Mouse (Mus musculus) forebrain, embryonic 11.5 days (tissue): ENCODE data around the gene Slc4a4. TPM values are rescaled to one million over a fixed set of nuclear protein-coding genes. Genes with fewer than 3 reads are reported as not detected.

Experiments used
- ATAC-seq: fragments of 200-750 bp; cut with Nextera tagmentation; replicated peaks from 2 replicates; pipeline ENCODE4 v1.8.0; 2017; ENCODE audit warnings: moderate TSS enrichment; ENCODE audit not compliant: low FRiP score
- DNase-seq: peaks from one replicate; pipeline ENCODE4 v3.0.0-alpha.2; 2017; ENCODE audit warnings: low spot score
- H3K27ac ChIP-seq: fragments of 300-500 bp; sonication (generic); 2 replicates; pipeline ENCODE4 v1.5.1; 2014; ENCODE audit warnings: low read depth, low read length
- H3K27me3 ChIP-seq: fragments of 300-500 bp; sonication (generic); 2 replicates; pipeline ENCODE4 v1.6.1; 2014; ENCODE audit warnings: mild to moderate bottlenecking, low read length, mixed read lengths; ENCODE audit not compliant: control insufficient read depth, insufficient read depth
- H3K36me3 ChIP-seq: fragments of 300-500 bp; sonication (generic); 2 replicates; pipeline ENCODE4 v1.6.1; 2014; ENCODE audit warnings: mild to moderate bottlenecking, low read length, moderate library complexity, mixed read lengths; ENCODE audit not compliant: control insufficient read depth, insufficient read depth
- H3K4me1 ChIP-seq: fragments of 300-500 bp; sonication (generic); replicated peaks from 2 replicates; pipeline ENCODE4 v1.6.1; 2014; ENCODE audit warnings: low read length, mixed read lengths; ENCODE audit not compliant: control insufficient read depth, insufficient read depth
- H3K4me2 ChIP-seq: fragments of 300-500 bp; sonication (generic); 2 replicates; pipeline ENCODE4 v1.6.1; 2014; ENCODE audit warnings: low read depth, mild to moderate bottlenecking, low read length, moderate library complexity, mixed read lengths; ENCODE audit not compliant: severe bottlenecking
- H3K4me3 ChIP-seq: fragments of 300-500 bp; sonication (generic); 2 replicates; pipeline ENCODE4 v1.5.1; 2014; ENCODE audit warnings: low read depth, low read length
- H3K9ac ChIP-seq: fragments of 300-500 bp; sonication (generic); 2 replicates; pipeline ENCODE4 v1.6.1; 2014; ENCODE audit warnings: low read length
- H3K9me3 ChIP-seq: fragments of 300-500 bp; sonication (generic); 2 replicates; pipeline ENCODE4 v1.6.1; 2016; ENCODE audit warnings: low read length, mixed read lengths; ENCODE audit not compliant: control insufficient read depth
- WGBS: fragments of 180-500 bp; shearing (Covaris S2); extraction: QIAGEN DNeasy Blood & Tissue Kit; methylation state at CpG from one replicate; pipeline ENCODE4 v1.1.7; 2014; 5-methylcytosine and 5-hydroxymethylcytosine counted together
- polyA plus RNA-seq: library from polyadenylated mRNA; unstranded; fragments of >200 nt; fragmentation: Nextera tagmentation; extraction: Ambion mirVana; gene quantifications from 2 replicates; pipeline ENCODE4 v1.2.1, GENCODE M21; 2014

Gene Slc4a4
- polyA plus RNA-seq, 1 experiment from 2014 or later = 3.1 TPM

DNA sequence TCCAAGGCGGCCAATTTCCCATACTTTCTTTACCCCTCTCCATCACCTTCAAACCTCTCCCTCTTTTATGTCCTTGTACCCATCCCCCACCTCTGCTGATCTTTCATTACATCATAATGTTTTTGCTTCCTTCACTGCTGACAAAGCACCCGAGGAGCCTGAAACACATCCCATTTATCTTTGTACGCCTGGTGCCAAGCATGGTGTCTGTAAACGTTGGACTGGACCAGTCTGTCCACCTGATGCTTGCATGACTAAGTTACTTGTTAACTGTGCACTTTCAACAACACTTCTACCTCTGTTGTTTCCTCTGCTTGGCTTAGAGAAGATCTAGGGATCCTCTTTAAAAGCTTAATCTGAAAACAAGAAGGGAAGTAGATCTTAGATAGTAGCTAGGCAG is 180.5 kb downstream of the Slc4a4 start:
- no peak overlapping the region for H3K27ac ChIP-seq
- 90% methylated on average over 4 of the region's 4 CpGs for WGBS
- no peaks in the 10 kb centered on the region for H3K9me3 ChIP-seq
- no peaks in the 10 kb centered on the region for H3K27me3 ChIP-seq
- H3K4me3 ChIP-seq = no peak overlapping the region
- H3K4me2 ChIP-seq = no peak overlapping the region
- DNase-seq (no peak), ATAC-seq (no peak)
- H3K9ac ChIP-seq = no peak overlapping the region
- H3K4me1 ChIP-seq = no peaks in the 10 kb centered on the region
- H3K36me3 ChIP-seq = no peaks in the 10 kb centered on the region

- WGBS = 96% methylated on average over 5 of the region's 5 CpGs
- H3K4me1 ChIP-seq = no peaks in the 10 kb centered on the region
- no peaks in the 10 kb centered on the region for H3K27me3 ChIP-seq
- H3K4me2 ChIP-seq = no peak overlapping the region
- no peak overlapping the region for H3K27ac ChIP-seq
- H3K9me3 ChIP-seq = no peaks in the 10 kb centered on the region
- H3K4me3 ChIP-seq = no peak overlapping the region
- no peaks in the 10 kb centered on the region for H3K36me3 ChIP-seq
- no peak overlapping the region for H3K9ac ChIP-seq
- DNase-seq = peak; percentile 51
- no peak for ATAC-seq
These were observed 181.5 kb downstream of the Slc4a4 start for GRCm38 (mm10) chr5:89068072-89068471.

DNA sequence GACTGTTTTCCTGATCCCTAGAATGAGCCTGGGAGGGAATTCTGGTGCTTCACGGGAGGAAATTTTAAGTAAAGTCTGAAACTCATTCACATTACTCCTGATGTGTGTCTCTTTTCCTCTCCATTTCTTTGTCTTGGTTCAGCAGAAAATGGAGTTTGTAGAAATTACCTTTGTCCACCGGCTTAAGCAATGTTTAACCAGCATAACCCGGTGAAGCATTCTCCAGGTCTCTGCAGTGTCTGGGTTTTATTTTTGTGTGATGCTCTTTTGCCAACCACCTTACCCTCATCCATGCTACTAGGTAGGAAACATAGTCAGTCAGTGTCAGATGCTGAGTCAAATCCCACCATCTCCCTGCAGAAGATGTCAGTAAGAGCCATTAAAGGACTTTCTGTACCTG is 183.4 kb downstream of the Slc4a4 start:
- ATAC-seq = no peak
- 91% methylated on average over 3 of the region's 3 CpGs for WGBS
- Histone ChIP-seq H3K9me3 (no peaks in the 10 kb centered on the region), H3K4me3 (no peak overlapping the region), H3K36me3 (no peaks in the 10 kb centered on the region), H3K4me1 (no peaks in the 10 kb centered on the region), H3K9ac (no peak overlapping the region), H3K27ac (no peak overlapping the region), H3K27me3 (no peaks in the 10 kb centered on the region), H3K4me2 (no peak overlapping the region)
- no peak for DNase-seq

- WGBS = 88% methylated on average over 4 of the region's 4 CpGs
- Histone ChIP-seq H3K27me3 (no peaks in the 10 kb centered on the region), H3K9ac (no peak overlapping the region), H3K4me2 (no peak overlapping the region), H3K36me3 (no peaks in the 10 kb centered on the region), H3K4me1 (no peaks in the 10 kb centered on the region), H3K27ac (no peak overlapping the region), H3K4me3 (no peak overlapping the region), H3K9me3 (no peaks in the 10 kb centered on the region)
- ATAC-seq (no peak), DNase-seq (no peak)
These were observed 185.3 kb downstream of the Slc4a4 start for GRCm38 (mm10) chr5:89071957-89072356.

DNA sequence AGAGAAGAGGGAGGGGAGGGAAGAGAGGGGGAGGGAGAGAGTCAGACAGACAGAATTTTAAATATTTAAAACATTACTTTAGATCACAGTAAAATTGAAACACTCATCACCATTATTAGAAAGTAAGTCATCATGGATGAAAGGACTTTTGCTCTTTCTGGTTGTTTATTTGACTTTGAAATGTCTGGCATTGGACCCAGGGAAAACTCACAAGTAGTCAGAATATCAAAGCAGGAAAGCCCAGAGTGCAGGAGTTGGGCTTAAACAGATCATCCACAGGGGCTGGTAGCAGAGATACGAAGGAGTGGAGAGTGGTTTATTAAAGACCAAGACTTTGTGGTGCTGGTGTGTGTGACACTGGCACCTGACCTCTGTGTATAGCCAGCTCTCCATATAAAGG is 191.1 kb downstream of the Slc4a4 start:
- H3K27ac ChIP-seq = no peak overlapping the region
- no peaks in the 10 kb centered on the region for H3K36me3 ChIP-seq
- ATAC-seq = no peak
- DNase-seq = no peak
- H3K9me3 ChIP-seq = no peaks in the 10 kb centered on the region
- H3K4me1 ChIP-seq = no peaks in the 10 kb centered on the region
- WGBS = 96% methylated on average over 1 of the region's 1 CpGs
- H3K4me2 ChIP-seq = no peak overlapping the region
- H3K9ac ChIP-seq = no peak overlapping the region
- no peak overlapping the region for H3K4me3 ChIP-seq
- H3K27me3 ChIP-seq = no peaks in the 10 kb centered on the region

DNA sequence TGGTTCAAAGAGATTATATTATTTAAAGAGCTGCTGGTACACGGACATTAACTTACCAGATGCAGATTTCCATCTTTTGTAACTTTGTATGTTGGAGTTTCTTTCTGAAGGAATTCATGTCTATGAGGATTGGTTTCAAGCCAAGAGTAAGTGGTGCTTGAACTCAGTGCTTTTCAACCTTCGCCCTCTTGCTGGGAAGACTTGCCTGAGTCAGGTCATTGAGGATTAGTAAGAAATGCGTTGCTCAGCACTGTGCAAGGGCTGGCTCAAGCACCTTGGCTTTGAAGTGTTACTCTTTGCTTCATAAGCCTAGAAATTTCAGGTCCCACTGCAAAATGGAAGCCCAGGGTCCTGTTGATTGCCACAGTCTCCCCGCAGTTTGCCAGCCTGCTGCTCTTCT is 196.9 kb downstream of the Slc4a4 start:
- ATAC-seq = no peak
- DNase-seq = no peak
- Histone ChIP-seq H3K4me1 (no peaks in the 10 kb centered on the region), H3K27ac (no peak overlapping the region), H3K36me3 (no peaks in the 10 kb centered on the region), H3K9me3 (no peaks in the 10 kb centered on the region), H3K4me3 (no peak overlapping the region), H3K9ac (no peak overlapping the region), H3K4me2 (no peak overlapping the region), H3K27me3 (no peaks in the 10 kb centered on the region)
- 85% methylated on average over 4 of the region's 4 CpGs for WGBS

DNA sequence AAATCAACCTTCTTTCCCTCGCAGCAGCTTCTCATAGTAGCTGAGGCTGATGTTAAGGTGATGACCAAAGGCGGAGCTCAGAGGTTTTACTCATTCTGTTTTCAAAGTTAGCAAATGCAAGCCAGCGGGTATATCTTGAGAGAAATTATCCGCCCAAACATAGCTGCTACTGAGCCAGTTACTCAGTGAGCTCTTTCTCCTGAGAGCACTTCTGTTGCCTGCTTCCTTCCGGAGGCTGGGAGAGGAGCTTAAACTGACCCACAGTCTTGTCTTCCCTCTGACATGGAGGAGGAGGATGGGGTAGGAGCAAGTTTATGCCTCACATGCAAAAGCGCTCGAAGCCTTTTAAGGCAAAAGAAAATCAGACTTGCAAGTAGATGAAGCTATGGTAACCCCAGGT is 201.3 kb downstream of the Slc4a4 start:
- DNase-seq = no peak
- no peak overlapping the region for H3K4me2 ChIP-seq
- no peaks in the 10 kb centered on the region for H3K9me3 ChIP-seq
- ATAC-seq = no peak
- WGBS = 91% methylated on average over 7 of the region's 7 CpGs
- H3K9ac ChIP-seq = no peak overlapping the region
- no peaks in the 10 kb centered on the region for H3K4me1 ChIP-seq
- no peaks in the 10 kb centered on the region for H3K36me3 ChIP-seq
- H3K4me3 ChIP-seq = no peak overlapping the region
- H3K27me3 ChIP-seq = no peaks in the 10 kb centered on the region
- H3K27ac ChIP-seq = no peak overlapping the region

DNA sequence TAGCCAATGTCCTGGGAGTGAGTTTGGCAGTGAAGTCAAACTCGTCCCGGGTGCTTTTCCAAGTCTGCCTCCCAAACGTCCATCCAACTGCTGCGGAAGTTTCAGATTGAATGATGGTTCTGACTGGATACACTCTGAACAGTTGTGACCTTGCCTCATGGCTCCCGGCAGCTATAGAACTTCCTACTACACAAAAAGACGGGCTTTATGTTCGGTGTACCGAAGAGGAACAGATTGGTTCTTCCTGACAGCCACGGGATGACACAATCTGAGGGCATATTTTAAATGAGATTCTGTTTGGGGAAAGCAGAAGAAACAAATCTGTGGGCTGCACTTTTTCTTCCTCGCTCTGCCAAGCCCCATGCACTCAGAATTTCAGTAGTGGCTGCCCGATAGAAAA is 201.8 kb downstream of the Slc4a4 start:
- Histone ChIP-seq H3K36me3 (no peaks in the 10 kb centered on the region), H3K4me1 (no peaks in the 10 kb centered on the region), H3K4me2 (no peak overlapping the region), H3K9me3 (no peaks in the 10 kb centered on the region), H3K9ac (no peak overlapping the region), H3K4me3 (no peak overlapping the region), H3K27ac (no peak overlapping the region), H3K27me3 (no peaks in the 10 kb centered on the region)
- 84% methylated on average over 11 of the region's 11 CpGs for WGBS
- no peak for ATAC-seq
- no peak for DNase-seq

GRCm38 (mm10) chr5:89090131-89090530 is 203.5 kb downstream of the Slc4a4 start:
- DNase-seq (no peak), ATAC-seq (no peak)
- no peak overlapping the region for H3K27ac ChIP-seq
- H3K36me3 ChIP-seq = no peaks in the 10 kb centered on the region
- no peaks in the 10 kb centered on the region for H3K27me3 ChIP-seq
- H3K4me1 ChIP-seq = no peaks in the 10 kb centered on the region
- H3K4me2 ChIP-seq = no peak overlapping the region
- H3K4me3 ChIP-seq = no peak overlapping the region
- WGBS = 84% methylated on average over 3 of the region's 3 CpGs
- H3K9me3 ChIP-seq = no peaks in the 10 kb centered on the region
- no peak overlapping the region for H3K9ac ChIP-seq
